Mouse (Mus musculus) E14TG2a.4 (cell line): ENCODE data around the gene Zp3.

Source experiments
- H3K27me3 ChIP-seq: 2 replicates; pipeline ENCODE4 v1.6.1; 2014; ENCODE audit warnings: low read length, control low read depth; ENCODE audit not compliant: insufficient read depth
- H3K36me3 ChIP-seq: 2 replicates; pipeline ENCODE4 v1.6.1; 2014; ENCODE audit warnings: low read length, control low read depth; ENCODE audit not compliant: insufficient read depth
- H3K4me1 ChIP-seq: replicated peaks from 2 replicates; pipeline ENCODE4 v1.6.1; 2014; ENCODE audit warnings: low read depth, low read length, control low read depth
- H3K4me3 ChIP-seq: replicated peaks from 2 replicates; pipeline ENCODE4 v1.5.1; 2014; ENCODE audit warnings: mild to moderate bottlenecking, low read length
- H3K9me3 ChIP-seq: 2 replicates; pipeline ENCODE4 v1.6.1; 2014; ENCODE audit warnings: low read length, control low read depth
- CTCF ChIP-seq: conservative IDR thresholded peaks from 2 replicates; pipeline ENCODE4 v1.5.1; 2014; ENCODE audit warnings: low read length
- NANOG ChIP-seq: IDR thresholded peaks from 2 replicates; pipeline ENCODE4 v1.6.1; 2014; ENCODE audit warnings: borderline replicate concordance, low read length, mixed read lengths
- POU5F1 ChIP-seq: IDR thresholded peaks from 2 replicates; pipeline ENCODE4 v1.6.1; 2014; ENCODE audit warnings: low read length, borderline replicate concordance

Gene Zp3

GRCm38 (mm10) chr5:136018726-136019125 lies 38.8 kb downstream of the Zp3 start:
- no peaks in the 10 kb centered on the region for H3K9me3 ChIP-seq
- H3K27me3 ChIP-seq, result no peaks in the 10 kb centered on the region
- H3K4me3 ChIP-seq, result no peak overlapping the region
- H3K36me3 ChIP-seq, result peaks cover 23% of the 10 kb centered on the region
- no peak for TF ChIP-seq NANOG
- no peak for TF ChIP-seq POU5F1
- TF ChIP-seq CTCF, result no peak
- H3K4me1 ChIP-seq, result peaks cover 91% of the 10 kb centered on the region

DNA sequence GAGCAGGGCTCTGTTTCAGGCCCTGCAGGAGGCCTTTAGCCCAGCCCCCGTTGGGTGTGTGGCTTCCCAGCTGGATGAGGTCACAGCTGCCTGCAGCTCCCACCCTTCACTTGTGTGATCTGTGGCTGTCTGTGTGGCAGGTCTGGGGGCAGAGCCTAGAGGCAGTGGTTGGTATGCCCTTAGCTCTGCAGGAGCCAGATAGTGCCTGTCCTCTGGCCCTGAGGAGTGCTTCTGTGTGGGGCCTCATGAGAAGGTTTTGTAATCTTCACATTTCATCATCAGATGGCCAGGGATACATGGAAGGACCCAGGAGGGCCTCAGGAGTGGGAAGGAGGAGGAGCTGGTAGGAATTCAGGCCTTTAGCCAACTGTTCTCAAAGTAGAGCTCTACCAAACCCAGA lies 40.0 kb downstream of the Zp3 start:
- Histone ChIP-seq H3K4me3 (no peak overlapping the region), H3K4me1 (peaks cover 80% of the 10 kb centered on the region), H3K36me3 (peaks cover 32% of the 10 kb centered on the region), H3K27me3 (no peaks in the 10 kb centered on the region), H3K9me3 (no peaks in the 10 kb centered on the region)
- TF ChIP-seq NANOG (no peak), POU5F1 (no peak), CTCF (no peak)

GRCm38 (mm10) chr5:136025712-136026111 lies 45.8 kb downstream of the Zp3 start:
- no peak overlapping the region for H3K4me3 ChIP-seq
- TF ChIP-seq CTCF (no peak), NANOG (no peak), POU5F1 (no peak)
- H3K27me3 ChIP-seq, result no peaks in the 10 kb centered on the region
- peaks cover 72% of the 10 kb centered on the region for H3K36me3 ChIP-seq
- no peaks in the 10 kb centered on the region for H3K9me3 ChIP-seq
- H3K4me1 ChIP-seq, result peaks cover 48% of the 10 kb centered on the region

DNA sequence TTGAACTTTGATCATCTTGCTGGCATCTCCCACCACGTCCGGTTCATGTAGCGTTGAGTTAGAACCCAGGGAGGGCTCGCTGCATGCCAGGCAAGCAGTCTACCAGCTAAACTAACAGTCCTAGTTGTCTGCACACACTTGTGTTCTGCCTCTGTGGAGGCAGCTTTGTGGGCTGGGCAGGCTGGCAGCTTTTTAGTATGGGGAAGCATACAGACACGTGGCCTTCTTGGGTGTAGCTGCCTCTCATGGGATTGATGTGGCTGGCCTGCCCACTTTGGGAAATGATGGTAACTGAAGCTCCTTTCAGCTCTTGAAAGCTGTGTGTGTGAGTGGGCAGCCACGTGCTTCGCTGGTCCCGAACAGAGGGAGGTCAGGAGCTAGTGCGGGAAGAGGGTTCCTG lies 47.0 kb downstream of the Zp3 start:
- TF ChIP-seq NANOG, result no peak
- no peak for TF ChIP-seq POU5F1
- peaks cover 38% of the 10 kb centered on the region for H3K4me1 ChIP-seq
- H3K9me3 ChIP-seq, result no peaks in the 10 kb centered on the region
- H3K27me3 ChIP-seq, result no peaks in the 10 kb centered on the region
- peaks cover 79% of the 10 kb centered on the region for H3K36me3 ChIP-seq
- no peak overlapping the region for H3K4me3 ChIP-seq

- Histone ChIP-seq H3K9me3 (no peaks in the 10 kb centered on the region), H3K4me1 (peaks cover 38% of the 10 kb centered on the region), H3K36me3 (peaks cover 82% of the 10 kb centered on the region), H3K4me3 (no peak overlapping the region), H3K27me3 (no peaks in the 10 kb centered on the region)
- TF ChIP-seq NANOG (no peak), POU5F1 (no peak), CTCF (no peak)
Measured at GRCm38 (mm10) chr5:136027612-136028311, 47.9 kb downstream of the Zp3 start.

DNA sequence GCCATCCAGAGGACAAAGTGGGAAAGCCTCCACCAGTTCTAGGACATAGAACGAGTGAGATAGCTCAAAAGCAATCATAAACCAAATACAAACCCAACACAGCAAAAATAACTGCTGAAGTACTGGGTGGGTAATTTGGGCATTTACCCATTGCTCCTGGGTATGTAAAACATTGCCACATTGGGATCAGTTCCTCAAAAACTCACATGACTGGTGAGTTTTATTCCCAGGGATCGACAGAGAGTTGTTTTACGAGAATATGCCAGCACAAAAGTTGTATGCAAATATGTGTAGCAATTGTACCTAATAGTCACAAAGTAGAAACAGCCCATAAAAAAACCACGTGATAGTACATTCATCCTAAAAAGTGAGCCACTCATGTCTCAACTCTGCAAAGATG lies 55.0 kb downstream of the Zp3 start:
- Histone ChIP-seq H3K27me3 (no peaks in the 10 kb centered on the region), H3K36me3 (peaks cover 25% of the 10 kb centered on the region), H3K9me3 (no peaks in the 10 kb centered on the region), H3K4me3 (no peak overlapping the region), H3K4me1 (peaks cover 43% of the 10 kb centered on the region)
- no peak for TF ChIP-seq CTCF
- TF ChIP-seq POU5F1, result no peak
- TF ChIP-seq NANOG, result no peak

DNA sequence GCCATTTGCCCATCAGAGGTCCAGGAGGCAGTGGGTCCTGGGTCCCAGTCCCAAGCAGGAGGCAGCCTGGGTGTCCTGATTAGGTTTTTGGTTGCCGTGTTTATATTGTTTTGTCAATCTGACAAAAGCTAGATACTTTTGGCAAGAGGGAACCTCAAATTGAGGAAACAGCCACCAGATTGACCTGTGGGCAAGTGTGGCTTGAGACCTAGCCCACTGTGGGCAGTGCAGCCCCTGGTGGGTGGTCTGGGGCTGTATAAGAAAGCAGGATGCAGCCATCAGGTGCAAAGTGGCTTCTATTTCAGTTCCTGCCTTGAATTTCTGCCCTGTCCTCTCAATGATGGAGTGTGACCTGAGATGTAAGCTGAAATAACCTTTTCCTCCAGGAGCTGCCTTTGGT lies 55.4 kb downstream of the Zp3 start:
- no peaks in the 10 kb centered on the region for H3K27me3 ChIP-seq
- no peak for TF ChIP-seq POU5F1
- TF ChIP-seq CTCF, result no peak
- no peak for TF ChIP-seq NANOG
- H3K9me3 ChIP-seq, result no peaks in the 10 kb centered on the region
- H3K36me3 ChIP-seq, result peaks cover 20% of the 10 kb centered on the region
- peaks cover 47% of the 10 kb centered on the region for H3K4me1 ChIP-seq
- no peak overlapping the region for H3K4me3 ChIP-seq

GRCm38 (mm10) chr5:136036667-136037066 lies 56.8 kb downstream of the Zp3 start:
- Histone ChIP-seq H3K4me1 (peaks cover 61% of the 10 kb centered on the region), H3K36me3 (peaks cover 7% of the 10 kb centered on the region), H3K4me3 (no peak overlapping the region), H3K27me3 (no peaks in the 10 kb centered on the region), H3K9me3 (no peaks in the 10 kb centered on the region)
- TF ChIP-seq NANOG (no peak), CTCF (no peak), POU5F1 (no peak)
